Mouse (Mus musculus): Measurements from ENCODE around the gene Klhl18.
A peak's percentile ranks its signal among the peaks of the same experiment; 100 is the strongest.

Klhl18 gene

DNA sequence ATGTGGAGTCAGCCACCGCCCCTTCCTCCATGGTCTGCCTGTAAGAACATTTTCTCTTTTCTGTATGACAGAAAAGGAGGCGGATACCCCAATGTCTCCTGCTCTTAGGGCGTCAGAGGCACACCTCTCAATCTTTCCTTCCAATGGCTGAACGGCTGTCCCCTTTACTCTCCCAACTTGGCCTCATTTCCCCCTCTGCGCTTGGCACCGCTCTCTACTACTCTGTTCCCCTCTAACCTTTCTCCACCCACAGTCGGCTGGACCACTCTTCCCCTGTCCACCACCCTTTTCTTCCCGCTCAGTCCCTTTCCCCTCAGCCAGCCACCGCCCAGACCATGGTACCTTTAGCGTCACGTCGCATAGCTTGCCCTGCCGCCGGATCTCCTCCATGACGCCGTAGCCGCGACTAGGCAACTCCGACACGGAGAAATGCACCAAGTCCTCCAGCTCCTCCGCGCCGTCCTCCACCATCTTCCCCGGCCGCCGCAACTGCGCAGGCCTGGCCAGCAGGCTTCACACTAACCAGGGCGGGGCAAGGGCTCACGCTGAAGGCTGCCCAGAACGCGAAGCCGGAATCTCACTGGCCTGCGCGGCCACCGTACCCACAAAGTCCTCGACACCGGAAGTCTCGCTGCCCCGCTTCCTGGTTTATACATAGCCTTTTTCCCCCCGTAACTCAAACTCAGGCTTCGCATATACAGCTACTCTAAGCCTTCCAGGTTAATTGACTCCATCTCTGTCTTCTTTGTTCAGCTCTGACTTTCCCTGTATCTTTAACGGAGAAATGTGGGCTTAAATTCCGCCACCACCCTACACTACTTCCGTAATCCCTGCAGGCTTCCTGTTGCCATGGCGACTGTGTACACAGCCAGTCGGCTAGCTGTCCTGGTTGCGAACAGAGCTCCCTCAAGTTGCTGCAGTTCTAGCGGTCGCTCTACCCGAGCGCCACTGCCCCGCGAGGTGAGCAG lies at the start of gene Klhl18, which contains the start of gene Kif9:
Klhl18 (minus strand) TSS at position 571 of the 968 bp plus-strand sequence.
Kif9 (plus strand) TSS at position 835 of the 968 bp plus-strand sequence.
- DNase-seq (ENCODE audit: low read depth, low spot score) = peak; percentile 95
- Histone ChIP-seq H3K27me3 (ENCODE audit: control insufficient read depth, insufficient read depth, low read length, poor library complexity, severe bottlenecking) (no peaks in the 10 kb centered on the region), H3K36me3 (ENCODE audit: control insufficient read depth, insufficient read depth, low read length, poor library complexity, severe bottlenecking) (no peaks in the 10 kb centered on the region; the same call in 1 of the 2 replicates)

DNA sequence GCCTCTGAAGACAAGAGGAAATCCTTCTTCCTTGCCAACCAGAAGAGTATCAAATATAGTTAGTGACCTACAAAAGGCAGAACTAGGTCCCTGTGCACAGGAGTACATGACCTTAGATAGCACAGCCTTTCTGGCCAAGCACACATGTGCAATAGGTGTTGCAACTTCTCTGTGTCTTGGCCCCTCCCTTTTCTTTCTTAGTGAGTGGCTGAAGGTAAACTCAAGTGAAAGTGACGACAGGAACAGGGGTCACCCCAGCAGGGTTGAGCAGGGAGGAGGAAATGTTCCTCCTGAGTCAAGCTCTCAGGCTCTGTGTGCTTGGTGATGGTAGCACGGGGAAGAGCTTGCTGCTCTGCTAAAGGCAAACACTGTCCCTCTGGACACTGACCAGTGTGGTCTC lies 49.2 kb upstream of the Klhl18 start:
- peak; percentile 23 for DNase-seq (ENCODE audit: low read depth, low spot score)
- Histone ChIP-seq H3K36me3 (ENCODE audit: control insufficient read depth, insufficient read depth, low read length, poor library complexity, severe bottlenecking) (no peaks in the 10 kb centered on the region), H3K27me3 (ENCODE audit: control insufficient read depth, insufficient read depth, low read length, poor library complexity, severe bottlenecking) (no peaks in the 10 kb centered on the region)

DNA sequence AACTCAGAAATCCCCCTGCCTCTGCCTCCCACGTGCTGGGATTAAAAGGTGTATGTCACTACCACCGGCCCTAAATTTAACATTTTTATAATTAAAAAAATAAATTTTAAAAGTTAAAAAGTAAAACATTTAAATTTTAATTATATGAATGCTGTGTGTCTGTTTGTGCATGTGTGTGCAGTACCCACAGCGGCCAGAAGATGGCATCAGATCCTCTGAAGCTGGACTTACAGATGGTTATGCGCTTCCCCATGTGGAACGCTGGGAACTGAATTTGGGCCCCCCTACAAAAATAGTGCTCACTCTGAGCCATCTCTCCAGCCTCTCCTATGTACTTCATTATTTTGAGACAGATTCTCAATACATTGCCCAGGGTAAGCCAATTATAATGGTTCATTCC lies 14.4 kb upstream of the Klhl18 start:
- DNase-seq (ENCODE audit: low read depth, low spot score) = peak; percentile 58
- no peaks in the 10 kb centered on the region for H3K27me3 ChIP-seq (ENCODE audit: control insufficient read depth, insufficient read depth, low read length, poor library complexity, severe bottlenecking)
- H3K36me3 ChIP-seq (ENCODE audit: control insufficient read depth, insufficient read depth, low read length, poor library complexity, severe bottlenecking) = no peaks in the 10 kb centered on the region

DNA sequence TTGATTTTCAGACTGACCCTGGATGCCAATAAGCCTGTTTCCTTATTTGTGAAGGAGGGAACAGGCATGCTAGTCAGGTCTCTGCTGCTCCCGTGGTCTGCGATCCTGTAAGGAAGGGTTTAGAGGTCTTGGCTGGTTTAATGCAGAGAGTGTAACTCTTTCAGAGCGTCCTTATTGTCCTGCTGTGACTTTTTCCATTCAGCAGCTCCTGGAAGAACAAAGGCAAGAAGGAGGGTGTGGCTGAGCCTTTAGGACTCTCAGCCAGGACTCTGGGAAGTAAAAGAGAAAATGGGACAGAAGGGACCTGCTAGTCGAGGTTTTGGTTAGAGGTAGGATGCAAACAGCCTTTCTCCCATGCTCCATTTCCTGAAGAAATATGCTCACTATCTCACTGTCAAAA lies 12.3 kb upstream of the Klhl18 start:
- no peak for DNase-seq (ENCODE audit: low read depth, low spot score)
- Histone ChIP-seq H3K36me3 (ENCODE audit: control insufficient read depth, insufficient read depth, low read length, poor library complexity, severe bottlenecking) (no peaks in the 10 kb centered on the region), H3K27me3 (ENCODE audit: control insufficient read depth, insufficient read depth, low read length, poor library complexity, severe bottlenecking) (no peaks in the 10 kb centered on the region)

DNA sequence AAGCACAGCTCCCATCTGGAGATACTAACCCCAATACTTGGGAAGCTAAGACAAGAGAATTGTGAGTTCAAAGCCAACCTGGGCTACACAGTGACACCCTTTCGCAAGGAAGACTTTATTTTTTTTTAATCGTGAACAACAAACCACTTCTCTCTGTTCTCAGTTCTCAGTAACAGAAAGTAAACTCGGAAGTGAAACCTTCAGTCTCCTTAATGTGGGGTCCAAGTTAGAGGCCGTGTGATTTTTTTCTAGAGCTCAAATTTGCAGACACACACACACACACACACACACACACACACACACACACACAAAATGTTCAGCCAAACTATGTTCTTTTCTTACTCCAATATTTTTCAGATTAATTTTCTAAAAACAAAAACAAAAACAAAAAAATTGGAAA lies 2.1 kb upstream of the Klhl18 start:
- peak; percentile 73 for DNase-seq (ENCODE audit: low read depth, low spot score)
- H3K27me3 ChIP-seq (ENCODE audit: control insufficient read depth, insufficient read depth, low read length, poor library complexity, severe bottlenecking) = no peaks in the 10 kb centered on the region
- H3K36me3 ChIP-seq (ENCODE audit: control insufficient read depth, insufficient read depth, low read length, poor library complexity, severe bottlenecking) = no peaks in the 10 kb centered on the region

DNA sequence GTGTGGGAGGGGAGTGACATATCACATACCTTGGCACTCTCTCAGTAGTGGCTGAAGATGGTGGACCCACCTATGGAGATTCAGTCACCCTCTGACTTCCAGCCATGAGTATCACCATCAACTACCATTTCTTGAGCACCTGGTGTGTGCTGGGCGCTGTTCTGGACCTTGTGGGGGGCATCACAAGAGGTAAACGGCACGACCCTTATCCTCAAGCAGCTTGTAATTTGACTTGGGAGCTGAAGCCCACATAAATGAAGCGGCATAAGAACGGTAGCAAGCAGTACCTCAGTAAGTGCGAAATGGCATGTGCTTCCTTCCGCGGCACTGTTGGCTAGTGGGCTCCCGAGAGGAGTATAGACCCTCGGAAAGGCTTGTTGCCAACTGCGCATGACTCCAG lies 1.5 kb upstream of the Klhl18 start:
- peak; percentile 5 for DNase-seq (ENCODE audit: low read depth, low spot score)
- H3K36me3 ChIP-seq (ENCODE audit: control insufficient read depth, insufficient read depth, low read length, poor library complexity, severe bottlenecking) = no peaks in the 10 kb centered on the region
- H3K27me3 ChIP-seq (ENCODE audit: control insufficient read depth, insufficient read depth, low read length, poor library complexity, severe bottlenecking) = no peaks in the 10 kb centered on the region

DNA sequence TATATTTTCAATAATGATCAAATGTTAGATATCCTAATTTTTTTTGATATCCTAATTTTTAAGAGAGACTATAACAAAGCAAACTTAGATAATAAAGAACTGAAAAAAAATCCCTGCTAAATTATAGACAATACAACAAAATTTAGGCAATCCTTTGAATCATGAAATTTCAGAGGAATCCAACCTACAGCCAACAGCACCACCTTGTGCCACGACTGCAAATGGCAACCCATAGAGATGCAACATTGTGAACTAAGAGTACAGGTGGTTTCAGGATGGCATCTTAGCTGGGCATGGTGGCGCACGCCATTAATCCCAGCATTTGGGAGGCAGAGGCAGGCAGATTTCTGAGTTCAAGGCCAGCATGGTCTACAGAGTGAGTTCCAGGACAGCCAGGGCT lies 10.3 kb downstream of the Klhl18 start:
- peak; percentile 79 for DNase-seq (ENCODE audit: low read depth, low spot score)
- Histone ChIP-seq H3K27me3 (ENCODE audit: control insufficient read depth, insufficient read depth, low read length, poor library complexity, severe bottlenecking) (no peaks in the 10 kb centered on the region), H3K36me3 (ENCODE audit: control insufficient read depth, insufficient read depth, low read length, poor library complexity, severe bottlenecking) (no peaks in the 10 kb centered on the region; the same call in 1 of the 2 replicates)

DNA sequence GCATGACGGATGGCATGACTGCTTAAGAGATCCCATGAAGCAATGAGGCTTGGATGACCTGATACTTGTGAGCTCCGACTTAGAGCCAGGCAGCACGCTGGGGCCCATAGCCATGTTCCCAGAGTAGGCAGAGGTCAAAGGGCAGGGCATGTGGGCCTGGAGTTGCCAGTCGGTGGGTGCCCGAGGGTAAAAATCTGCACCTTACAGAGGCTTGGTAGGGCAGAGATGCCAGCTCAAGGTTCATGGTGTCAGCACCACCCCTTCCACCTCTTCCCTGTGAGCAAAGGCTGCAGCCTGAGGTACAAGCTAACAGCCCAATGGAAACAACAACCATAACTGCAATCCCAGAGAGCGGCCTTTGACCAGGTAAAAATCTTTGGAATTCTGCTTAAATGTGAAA lies 11.2 kb downstream of the Klhl18 start:
- H3K27me3 ChIP-seq (ENCODE audit: control insufficient read depth, insufficient read depth, low read length, poor library complexity, severe bottlenecking) = no peaks in the 10 kb centered on the region
- DNase-seq (ENCODE audit: low read depth, low spot score) = no peak
- H3K36me3 ChIP-seq (ENCODE audit: control insufficient read depth, insufficient read depth, low read length, poor library complexity, severe bottlenecking) = no peaks in the 10 kb centered on the region; the same call in 1 of the 2 replicates

DNA sequence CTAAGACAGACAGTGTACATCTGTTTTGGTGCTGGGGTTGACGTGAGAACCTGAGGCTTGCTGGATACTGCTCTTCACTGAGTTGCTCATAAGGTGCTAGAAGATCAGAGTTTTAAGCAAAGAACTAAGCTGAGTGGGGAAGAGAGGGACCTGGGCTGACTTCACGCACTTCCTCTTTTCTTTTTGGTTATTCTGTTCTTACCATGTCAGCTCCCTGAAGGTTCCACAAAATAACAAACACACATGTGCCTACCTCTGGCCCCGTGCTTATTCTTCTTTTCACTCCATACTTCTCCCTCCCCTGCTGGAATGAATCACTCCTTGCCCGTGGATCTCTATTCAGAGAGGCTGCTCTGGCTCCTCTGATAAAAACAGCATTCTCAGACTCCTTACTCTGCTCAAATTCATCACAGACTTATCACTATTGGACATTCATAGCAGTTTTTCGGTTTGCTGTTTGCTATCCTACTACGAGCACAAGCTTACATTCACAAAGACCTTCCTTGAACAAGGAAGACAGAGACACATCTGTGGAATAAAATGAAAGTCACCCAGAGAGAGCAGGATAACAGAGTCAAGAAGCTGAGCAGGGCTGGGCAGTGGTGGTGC lies 12.4 kb downstream of the Klhl18 start:
- H3K27me3 ChIP-seq (ENCODE audit: control insufficient read depth, insufficient read depth, low read length, poor library complexity, severe bottlenecking) = no peaks in the 10 kb centered on the region
- no peaks in the 10 kb centered on the region; the same call in 1 of the 2 replicates for H3K36me3 ChIP-seq (ENCODE audit: control insufficient read depth, insufficient read depth, low read length, poor library complexity, severe bottlenecking)
- DNase-seq (ENCODE audit: low read depth, low spot score) = peak; percentile 66

DNA sequence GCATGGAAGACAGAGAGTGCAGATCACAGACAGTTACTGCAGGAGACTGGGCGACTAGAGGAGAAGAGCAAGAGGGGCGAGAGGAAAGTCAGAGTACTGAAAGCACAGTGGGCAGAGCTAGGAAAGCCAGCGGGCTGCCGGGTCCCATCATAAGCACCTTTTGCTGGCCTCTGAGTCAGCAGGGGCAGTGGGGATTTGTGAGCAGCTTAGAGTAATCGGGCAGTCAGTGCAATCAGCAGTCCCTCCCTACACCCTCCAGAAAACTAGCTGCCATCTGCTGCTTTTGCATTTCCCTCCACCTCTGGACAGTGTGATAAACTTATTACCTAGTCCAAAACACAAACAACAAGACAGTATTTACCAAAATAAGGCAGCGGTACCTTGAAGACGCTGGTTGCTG lies 14.2 kb downstream of the Klhl18 start:
- no peak for DNase-seq (ENCODE audit: low read depth, low spot score)
- no peaks in the 10 kb centered on the region for H3K27me3 ChIP-seq (ENCODE audit: control insufficient read depth, insufficient read depth, low read length, poor library complexity, severe bottlenecking)
- no peaks in the 10 kb centered on the region for H3K36me3 ChIP-seq (ENCODE audit: control insufficient read depth, insufficient read depth, low read length, poor library complexity, severe bottlenecking)

DNA sequence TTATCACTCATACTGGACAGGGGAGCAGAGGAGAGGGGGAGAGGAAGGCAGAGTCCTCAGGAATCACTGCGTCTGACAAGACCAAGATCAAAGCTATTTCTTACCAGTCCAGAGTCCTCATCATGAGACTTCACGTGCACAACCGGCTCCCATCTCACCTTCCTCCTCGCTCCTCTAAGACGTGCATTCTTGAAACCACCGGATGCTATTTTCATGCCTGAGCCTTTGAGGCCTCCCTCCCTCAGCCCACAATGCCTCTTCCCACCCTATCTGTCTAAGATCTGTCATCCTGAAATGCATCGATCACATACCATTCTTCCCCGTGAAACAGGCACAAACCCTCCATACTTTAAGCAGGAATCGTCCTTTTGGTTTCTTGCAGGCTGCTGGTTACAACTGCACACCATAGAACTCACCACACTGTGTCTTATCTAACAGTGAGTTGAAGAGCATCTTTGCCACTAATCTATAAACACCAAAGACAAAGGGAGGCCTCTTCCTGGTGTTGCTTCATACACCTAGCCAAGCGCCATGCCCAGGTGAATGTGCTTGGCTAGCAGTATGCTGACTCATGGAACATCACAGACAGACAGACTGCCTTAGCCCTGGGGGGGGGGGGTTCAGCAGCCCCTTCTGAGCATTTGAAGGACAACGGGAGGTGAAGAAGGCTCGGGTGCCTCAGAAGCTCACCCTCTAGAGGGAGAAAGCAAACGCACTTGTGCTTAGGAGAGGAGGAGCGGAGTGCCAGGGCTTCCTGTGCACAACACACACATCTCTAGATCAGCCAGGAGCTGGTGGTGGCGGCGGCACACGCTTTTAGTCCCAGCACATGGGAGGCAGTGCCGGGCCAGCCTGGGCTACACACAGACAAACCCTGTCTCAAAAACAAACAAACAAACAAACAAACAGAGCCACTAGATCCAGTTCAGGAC lies 15.3 kb downstream of the Klhl18 start:
- Histone ChIP-seq H3K27me3 (ENCODE audit: control insufficient read depth, insufficient read depth, low read length, poor library complexity, severe bottlenecking) (no peaks in the 10 kb centered on the region), H3K36me3 (ENCODE audit: control insufficient read depth, insufficient read depth, low read length, poor library complexity, severe bottlenecking) (no peaks in the 10 kb centered on the region)
- DNase-seq (ENCODE audit: low read depth, low spot score) = no peak

DNA sequence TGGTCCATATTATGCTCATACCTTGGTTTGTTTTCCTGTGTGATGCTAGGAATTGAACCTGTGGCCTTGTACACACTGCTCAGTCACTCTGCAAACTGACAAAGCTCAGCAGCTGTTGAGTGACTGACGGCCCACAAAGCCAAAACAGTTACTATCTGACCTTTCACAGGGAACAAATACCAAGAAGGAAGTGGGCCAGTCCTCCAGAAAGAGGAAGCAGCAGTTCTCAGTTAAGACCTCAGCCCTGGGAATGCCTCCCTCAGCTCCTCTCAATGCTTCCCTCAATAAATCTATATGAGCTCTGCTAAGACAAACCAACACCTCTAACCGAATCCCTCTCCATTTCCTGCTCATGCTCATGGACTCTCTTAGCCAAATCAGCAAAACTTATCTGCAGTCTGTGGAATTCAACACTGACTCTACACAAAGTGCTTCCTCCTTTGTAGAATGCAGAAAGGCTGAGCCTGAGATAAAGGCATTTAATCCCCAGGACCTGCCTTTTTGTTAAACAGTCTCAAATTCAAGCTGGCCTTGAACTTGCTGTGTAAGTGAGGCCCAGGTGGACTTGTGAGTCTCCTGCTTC lies 17.3 kb downstream of the Klhl18 start:
- peak; percentile 66 for DNase-seq (ENCODE audit: low read depth, low spot score)
- no peaks in the 10 kb centered on the region for H3K36me3 ChIP-seq (ENCODE audit: control insufficient read depth, insufficient read depth, low read length, poor library complexity, severe bottlenecking)
- no peaks in the 10 kb centered on the region for H3K27me3 ChIP-seq (ENCODE audit: control insufficient read depth, insufficient read depth, low read length, poor library complexity, severe bottlenecking)

DNA sequence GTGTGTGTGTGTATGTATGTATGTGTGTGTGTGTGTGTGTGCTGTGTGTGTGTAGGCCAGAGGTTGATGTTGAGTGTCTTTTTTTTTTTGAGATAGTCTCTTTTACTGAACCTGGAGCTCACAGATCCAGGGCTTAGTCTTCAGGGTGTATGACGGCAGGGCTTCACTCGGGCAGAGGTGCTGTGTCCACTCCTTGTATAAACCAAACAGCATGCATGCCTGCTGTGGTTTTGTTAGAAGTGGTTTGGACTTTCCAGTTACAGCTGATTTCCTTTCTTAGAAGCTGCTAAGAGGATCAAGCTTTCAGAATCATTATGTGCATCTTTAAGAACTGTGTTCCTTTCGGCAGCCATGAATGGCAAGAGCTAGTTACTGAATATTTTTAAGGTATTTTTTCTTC lies 18.6 kb downstream of the Klhl18 start:
- peak; percentile 41 for DNase-seq (ENCODE audit: low read depth, low spot score)
- no peaks in the 10 kb centered on the region for H3K36me3 ChIP-seq (ENCODE audit: control insufficient read depth, insufficient read depth, low read length, poor library complexity, severe bottlenecking)
- no peaks in the 10 kb centered on the region for H3K27me3 ChIP-seq (ENCODE audit: control insufficient read depth, insufficient read depth, low read length, poor library complexity, severe bottlenecking)

DNA sequence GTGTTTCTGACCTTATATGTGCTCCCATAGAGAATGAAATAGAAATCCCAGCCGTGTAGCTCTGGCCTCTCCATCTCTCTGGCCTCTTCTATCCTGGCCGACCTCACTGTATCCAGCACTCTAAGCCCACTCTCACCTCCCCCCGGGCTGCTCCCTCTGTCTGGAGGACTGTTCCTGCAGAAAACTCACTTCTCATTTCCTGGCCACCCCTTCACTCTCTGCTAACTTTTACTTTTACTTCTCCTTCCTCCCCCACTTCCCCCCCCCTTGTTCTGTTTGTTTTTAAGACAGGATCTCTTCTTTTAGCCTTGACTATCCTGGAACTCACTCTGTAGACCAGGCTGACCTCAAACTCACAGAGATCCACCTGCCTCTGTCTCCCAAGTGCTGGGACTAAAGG lies 24.0 kb downstream of the Klhl18 start:
- H3K36me3 ChIP-seq (ENCODE audit: control insufficient read depth, insufficient read depth, low read length, poor library complexity, severe bottlenecking) = no peaks in the 10 kb centered on the region
- peak; percentile 65 for DNase-seq (ENCODE audit: low read depth, low spot score)
- H3K27me3 ChIP-seq (ENCODE audit: control insufficient read depth, insufficient read depth, low read length, poor library complexity, severe bottlenecking) = no peaks in the 10 kb centered on the region

All from splenic B cell, adult 2 months (primary cell).